Mouse (Mus musculus): ENCODE measurements around the gene Med12l.

DNA sequence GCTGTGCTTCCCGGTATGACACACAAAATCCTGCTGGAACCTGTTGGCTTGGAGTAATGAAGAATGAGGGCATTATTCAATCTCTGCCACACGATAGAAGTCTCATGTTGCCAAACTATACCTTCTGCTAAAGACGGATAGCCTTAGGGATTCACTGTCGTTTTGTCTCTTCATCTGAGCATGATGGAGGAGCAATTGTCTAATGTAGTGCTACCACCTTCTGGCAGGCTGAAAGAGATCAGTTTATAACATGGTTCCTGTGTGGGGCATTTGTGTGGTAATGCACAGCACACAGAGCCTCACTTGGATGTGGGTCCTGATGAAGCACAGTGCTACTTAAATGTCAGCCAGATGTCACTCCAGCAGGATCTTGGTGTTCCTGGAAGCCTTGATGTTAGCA, 163.6 kb downstream of the Med12l start:
- TF ChIP-seq IRF4 (IDR thresholded peaks at IDR 0.05; ENCODE audit: low read depth, low read length) (no peak), EP300 (IDR thresholded peaks at IDR 0.05; ENCODE audit: low read length) (no peak), CHD1 (IDR thresholded peaks at IDR 0.05; ENCODE audit: low read depth, low read length) (no peak), NRF1 (IDR thresholded peaks at IDR 0.05; ENCODE audit: low read depth, low read length) (no peak), MAZ (IDR thresholded peaks at IDR 0.05; ENCODE audit: low read depth, low read length) (no peak), CHD2 (IDR thresholded peaks at IDR 0.05; ENCODE audit: low read length) (no peak), NELFE (IDR thresholded peaks at IDR 0.05; ENCODE audit: low read depth, low read length) (no peak), CTCF (conservative IDR thresholded peaks at IDR 0.05 in 1 of 2, IDR thresholded peaks at IDR 0.05 in 1 of 2; ENCODE audit: low read depth in 2 of 2, low read length in 2 of 2) (peak in 1 of 2 experiments; percentile 54; a peak in 2 of 4 replicates)
